Mouse (Mus musculus) intestine, postnatal 0 days (tissue): ENCODE measurements around the gene Gtf3c5. TPM values are rescaled to one million over a fixed set of nuclear protein-coding genes. Genes with fewer than 3 reads are reported as not detected.
A peak's percentile ranks its signal among the peaks of the same experiment; 100 is the strongest.

Source experiments
- ATAC-seq: fragments of 200-750 bp; cut with Nextera tagmentation; 2 replicates; pipeline ENCODE4 v1.8.0; 2017; ENCODE audit warnings: mild to moderate bottlenecking, moderate TSS enrichment, moderate library complexity
- H3K27ac ChIP-seq: fragments of 300-500 bp; sonication (generic); 2 replicates; pipeline ENCODE4 v1.5.1; 2014; ENCODE audit warnings: mild to moderate bottlenecking, low read depth, low read length, moderate library complexity
- H3K27me3 ChIP-seq: fragments of 300-500 bp; sonication (generic); replicated peaks from 2 replicates; pipeline ENCODE4 v1.6.1; 2014; ENCODE audit warnings: low read length, mixed read lengths; ENCODE audit not compliant: control insufficient read depth, insufficient read depth
- H3K36me3 ChIP-seq: fragments of 300-500 bp; sonication (generic); 2 replicates; pipeline ENCODE4 v1.6.1; 2014; ENCODE audit warnings: mild to moderate bottlenecking, moderate library complexity; ENCODE audit not compliant: control insufficient read depth, insufficient read depth
- H3K4me1 ChIP-seq: fragments of 300-500 bp; sonication (generic); replicated peaks from 2 replicates; pipeline ENCODE4 v1.6.1; 2014; ENCODE audit warnings: antibody characterized with exemption, low read length, mixed read lengths; ENCODE audit not compliant: control insufficient read depth, insufficient read depth
- H3K4me2 ChIP-seq: fragments of 300-500 bp; sonication (generic); replicated peaks from 2 replicates; pipeline ENCODE4 v1.6.1; 2014; ENCODE audit warnings: low read depth, mild to moderate bottlenecking, moderate library complexity
- H3K4me3 ChIP-seq: fragments of 300-500 bp; sonication (generic); 2 replicates; pipeline ENCODE4 v1.5.1; 2014; ENCODE audit warnings: low read depth, low read length
- H3K9ac ChIP-seq: fragments of 300-500 bp; sonication (generic); 2 replicates; pipeline ENCODE4 v1.6.1; 2014; ENCODE audit warnings: mild to moderate bottlenecking, low read depth, low read length
- H3K9me3 ChIP-seq: fragments of 300-500 bp; sonication (generic); 2 replicates; pipeline ENCODE4 v1.6.1; 2016; ENCODE audit warnings: mixed run types; ENCODE audit not compliant: control insufficient read depth
- CTCF ChIP-seq: sonication (generic); IDR thresholded peaks from 2 replicates; pipeline ENCODE4 v1.5.1; 2016; ENCODE audit warnings: low read depth, mild to moderate bottlenecking, control low read depth, antibody characterized with exemption, moderate library complexity
- whole genome bisulfite sequencing: fragments of 180-500 bp; shearing (Covaris S2); extraction: QIAGEN DNeasy Blood & Tissue Kit; methylation state at CpG from one replicate; pipeline ENCODE4 v1.1.7; 2014; 5-methylcytosine and 5-hydroxymethylcytosine counted together
- polyA plus RNA-seq: library from polyadenylated mRNA; unstranded; fragments of >200 nt; fragmentation: Nextera tagmentation; extraction: Ambion mirVana; gene quantifications from 2 replicates; pipeline ENCODE4 v1.2.1, GENCODE M21; 2015

Gene Gtf3c5
- polyA plus RNA-seq, 1 experiment from 2014 or later, result 8.4 TPM

GRCm38 (mm10) chr2:28611407-28611787, 27.8 kb upstream of the Gtf3c5 start:
- TF ChIP-seq CTCF, result no peak
- Histone ChIP-seq H3K27ac (no peak overlapping the region), H3K4me1 (no peaks in the 10 kb centered on the region), H3K9ac (no peak overlapping the region), H3K4me2 (no peak overlapping the region), H3K36me3 (no peaks in the 10 kb centered on the region; the same call in 1 of the 2 replicates), H3K27me3 (no peaks in the 10 kb centered on the region), H3K9me3 (no peaks in the 10 kb centered on the region), H3K4me3 (no peak overlapping the region)
- no peak for ATAC-seq
- WGBS, result 73% methylated on average over 17 of the region's 17 CpGs

DNA sequence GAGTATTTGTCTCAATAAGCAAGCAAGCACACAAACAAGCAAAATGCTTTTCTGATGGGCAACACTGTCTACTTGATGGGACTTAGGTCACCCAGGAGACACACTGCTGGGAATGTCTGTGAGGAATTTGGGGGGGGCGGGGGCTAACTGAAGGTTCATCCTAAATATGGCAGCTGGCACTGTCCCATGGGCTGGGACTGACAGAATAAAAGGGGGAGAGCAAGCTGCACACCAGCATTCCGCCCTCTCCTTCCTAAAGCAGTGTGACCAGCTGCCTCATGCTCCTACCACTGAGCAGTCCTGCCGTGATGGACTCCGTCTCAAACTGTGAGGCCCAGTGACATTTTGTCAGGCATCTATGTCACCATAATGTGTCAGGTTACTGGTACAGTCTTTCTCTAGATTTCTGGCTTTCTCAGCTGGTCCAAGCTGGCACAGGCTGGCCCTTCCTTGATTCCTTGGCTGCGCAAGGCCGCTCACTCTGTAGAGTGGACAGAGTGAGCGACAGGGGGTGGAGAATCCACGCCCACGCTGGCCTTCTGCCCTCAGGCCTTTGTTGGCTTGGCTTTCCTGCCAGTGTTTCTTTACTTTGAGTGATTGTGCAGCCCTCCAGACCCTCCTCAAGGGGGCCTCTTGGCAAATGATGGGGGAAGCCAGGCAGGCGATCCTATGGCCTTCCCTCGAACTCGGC, 27.3 kb upstream of the Gtf3c5 start:
- H3K36me3 ChIP-seq, result no peaks in the 10 kb centered on the region; the same call in 1 of the 2 replicates
- no peak overlapping the region for H3K9ac ChIP-seq
- WGBS, result 81% methylated on average over 12 of the region's 12 CpGs
- no peak for ATAC-seq
- no peak overlapping the region for H3K4me2 ChIP-seq
- TF ChIP-seq CTCF, result no peak
- H3K27ac ChIP-seq, result no peak overlapping the region
- no peak overlapping the region for H3K4me3 ChIP-seq
- H3K4me1 ChIP-seq, result no peaks in the 10 kb centered on the region
- no peaks in the 10 kb centered on the region for H3K9me3 ChIP-seq
- no peaks in the 10 kb centered on the region for H3K27me3 ChIP-seq

DNA sequence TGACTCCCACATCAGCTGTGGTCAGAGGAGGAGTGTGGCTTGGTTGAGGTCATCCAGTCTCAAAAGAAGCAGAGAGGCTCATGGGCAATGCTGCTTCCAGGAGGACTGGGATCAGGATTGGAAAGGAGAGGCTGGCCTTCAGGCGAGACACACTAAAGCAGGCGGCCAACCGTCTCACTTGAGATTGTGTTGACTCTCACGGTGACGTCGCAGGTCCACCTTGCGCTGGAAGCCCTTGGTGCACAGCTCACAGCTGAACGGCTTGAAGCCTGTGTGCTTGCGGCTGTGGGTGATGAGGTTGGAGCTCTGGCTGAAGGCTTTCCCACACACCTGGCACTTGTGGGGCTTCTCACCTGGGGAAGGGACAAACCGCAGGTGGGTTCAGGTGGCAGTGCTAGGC, 26.3 kb upstream of the Gtf3c5 start:
- H3K27me3 ChIP-seq, result no peaks in the 10 kb centered on the region
- 82% methylated on average over 10 of the region's 10 CpGs for WGBS
- no peak overlapping the region for H3K27ac ChIP-seq
- no peak for TF ChIP-seq CTCF
- no peak overlapping the region; the same call in 1 of the 2 replicates for H3K9ac ChIP-seq
- H3K4me2 ChIP-seq, result no peak overlapping the region
- H3K4me3 ChIP-seq, result no peak overlapping the region
- H3K4me1 ChIP-seq, result no peaks in the 10 kb centered on the region
- no peak for ATAC-seq
- H3K36me3 ChIP-seq, result no peaks in the 10 kb centered on the region; the same call in 1 of the 2 replicates
- no peaks in the 10 kb centered on the region for H3K9me3 ChIP-seq

DNA sequence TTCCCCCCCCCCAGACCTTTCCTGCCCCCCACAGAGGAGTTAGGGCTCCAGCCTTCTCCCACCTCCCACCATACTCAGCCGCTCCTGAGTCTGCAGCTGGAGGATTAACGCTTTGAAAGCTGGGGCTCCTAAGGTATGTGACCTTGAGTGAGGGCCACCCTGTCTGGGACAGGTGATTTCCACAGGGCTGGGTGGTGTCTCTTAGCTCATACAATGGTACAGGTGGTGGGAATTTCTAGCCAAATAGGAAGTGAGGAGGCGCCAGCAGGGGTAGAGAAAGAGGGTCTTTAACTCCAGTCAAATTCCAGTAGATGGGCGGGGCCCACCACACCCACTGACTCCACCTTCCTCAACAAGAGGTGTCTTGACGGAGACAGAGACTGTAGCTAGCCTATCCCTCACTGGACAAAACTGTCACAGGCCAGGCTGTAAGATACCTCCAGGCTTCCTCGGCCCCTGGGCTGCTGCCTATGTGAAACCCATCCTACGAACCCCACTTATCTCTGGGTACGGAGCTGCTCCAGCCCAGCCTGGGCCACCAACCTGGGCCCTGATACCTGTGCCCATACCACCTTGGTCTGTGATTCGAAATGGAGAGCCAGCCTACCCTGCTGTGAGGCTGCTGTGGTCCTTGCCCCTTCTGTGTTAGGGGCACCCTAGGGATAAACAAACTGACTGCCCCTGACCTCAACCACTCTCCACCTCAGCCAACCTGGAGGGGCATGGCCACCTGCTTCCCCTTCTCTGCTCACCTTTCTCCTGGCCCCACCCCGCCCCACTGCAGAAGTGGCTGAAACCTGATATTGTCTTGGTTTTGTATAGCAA, 24.0 kb upstream of the Gtf3c5 start:
- Histone ChIP-seq H3K9ac (no peak overlapping the region), H3K27ac (no peak overlapping the region), H3K4me1 (no peaks in the 10 kb centered on the region), H3K4me3 (no peak overlapping the region), H3K9me3 (no peaks in the 10 kb centered on the region), H3K27me3 (no peaks in the 10 kb centered on the region), H3K4me2 (no peak overlapping the region), H3K36me3 (no peaks in the 10 kb centered on the region; the same call in 1 of the 2 replicates)
- WGBS, result 45% methylated on average over 10 of the region's 10 CpGs
- no peak for ATAC-seq
- TF ChIP-seq CTCF, result no peak

DNA sequence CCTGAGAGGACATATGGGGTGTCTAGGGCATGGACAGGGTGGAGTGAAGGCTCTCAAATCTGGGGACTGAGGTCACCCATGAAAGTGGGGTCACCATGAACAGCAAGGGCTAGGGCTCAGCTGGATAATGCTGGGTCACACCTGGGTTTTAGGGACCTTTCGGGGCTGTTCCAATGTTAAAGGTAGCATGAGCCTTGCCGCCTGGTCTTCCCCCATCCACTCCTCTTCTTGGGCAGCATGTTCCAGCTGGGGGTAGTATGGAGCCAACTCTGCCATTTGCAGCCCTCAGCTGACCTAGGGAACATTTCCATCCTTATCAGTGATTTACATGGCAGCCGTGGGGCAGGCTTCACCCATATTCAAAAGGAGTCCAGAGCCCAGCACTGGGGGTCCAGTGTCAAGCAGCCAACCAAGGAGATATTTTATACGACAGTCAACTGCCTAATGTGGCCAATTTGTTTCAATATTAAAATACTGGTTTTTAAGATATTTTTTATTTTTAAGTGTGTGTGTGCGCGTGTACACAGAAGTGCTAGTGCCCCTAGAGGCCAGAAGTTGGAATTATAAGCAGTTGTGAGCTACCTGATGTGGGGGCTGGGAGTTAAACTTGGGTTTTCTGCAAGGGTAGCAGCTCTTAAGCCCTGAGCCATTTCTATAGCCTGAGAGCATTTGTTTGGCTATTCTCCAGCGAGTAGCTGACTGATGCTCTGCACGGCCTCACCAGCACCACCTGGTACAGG, 23.2 kb upstream of the Gtf3c5 start:
- 63% methylated on average over 8 of the region's 8 CpGs for WGBS
- peak; percentile 54 for TF ChIP-seq CTCF
- Histone ChIP-seq H3K9me3 (no peaks in the 10 kb centered on the region), H3K9ac (no peak overlapping the region), H3K4me2 (no peak overlapping the region), H3K27me3 (no peaks in the 10 kb centered on the region), H3K4me1 (no peaks in the 10 kb centered on the region), H3K36me3 (no peaks in the 10 kb centered on the region; the same call in 1 of the 2 replicates), H3K4me3 (no peak overlapping the region), H3K27ac (no peak overlapping the region)
- no peak for ATAC-seq
